Mouse (Mus musculus): ENCODE measurements around the gene Gm17677. TPM values are rescaled to one million over a fixed set of nuclear protein-coding genes. Genes with fewer than 3 reads are reported as not detected.

Gene Gm17677
- not detected in 2 replicates for total RNA-seq (2012; rRNA removed)
- total RNA-seq (2014; rRNA removed) = not detected in 2 replicates
- polyA plus RNA-seq (2012; ENCODE audit: insufficient read length, low read depth) = not detected in 2 replicates

DNA sequence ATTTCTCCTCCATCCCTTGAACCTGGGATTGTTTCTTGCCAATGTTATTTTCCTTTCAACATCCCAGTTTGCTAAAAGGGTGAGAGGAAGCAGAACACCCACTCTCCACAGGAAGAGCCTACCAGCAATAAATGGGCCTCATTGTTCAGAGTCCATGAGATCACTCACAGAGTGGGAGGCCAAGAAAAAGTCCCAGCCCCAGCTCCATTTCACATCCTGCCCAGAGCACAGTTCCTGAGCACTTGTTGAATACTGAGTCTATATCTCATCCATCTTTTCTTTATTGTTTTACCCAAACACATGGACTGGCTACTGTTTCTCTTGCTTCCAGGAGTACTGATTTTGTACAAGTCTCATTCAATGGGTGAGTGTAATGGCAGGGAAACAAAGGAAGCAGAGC is at the start of gene Gm17677:
Gm17677 (plus strand) TSS at position 301 of the 400 bp plus-strand sequence.
- Histone ChIP-seq H3K4me1 (ENCODE audit: control insufficient read depth in 1 of 2, insufficient read depth in 2 of 2) (no peaks in the 10 kb centered on the region), H3K4me2 (ENCODE audit: insufficient read depth, low read depth, poor library complexity, severe bottlenecking) (no peak within 1 kb of the TSS), H3K9me3 (replicated peaks; ENCODE audit: low read length) (peaks cover 4% of the 10 kb centered on the region), H3K9ac (ENCODE audit: insufficient read depth, low read depth) (no peak within 1 kb of the TSS), H3K36me3 (replicated peaks in 1 of 2; ENCODE audit: control insufficient read depth in 1 of 2, insufficient read depth in 1 of 2, low read length in 1 of 2) (no peaks in the 10 kb centered on the region), H3K27me3 (replicated peaks) (peaks cover 42% of the 10 kb centered on the region), H3K79me2 (replicated peaks; ENCODE audit: control insufficient read depth, extremely low read depth, insufficient read depth, poor library complexity, severe bottlenecking) (no peaks in the 10 kb centered on the region), H3K4me3 (replicated peaks in 1 of 3; ENCODE audit: low read depth in 2 of 3, low read length in 2 of 3, poor library complexity in 1 of 3) (no peak within 1 kb of the TSS), H3K27ac (ENCODE audit: insufficient read depth, low read depth) (no peak within 1 kb of the TSS)
- DNase-seq (ENCODE audit: extremely low read depth) = no peak
- in situ Hi-C loops (cut with MboI; ENCODE audit: low pct_ligation_motif_present, low pct_unique_long_range_greater_than_20kb, low sequenced_read_pairs) (no loop called here), dilution Hi-C loops (cut with MboI; ENCODE audit: extremely low pct_ligation_motif_present, extremely low pct_unique_long_range_greater_than_20kb, low sequenced_read_pairs) (no loop called here)
- no peak for TF ChIP-seq MXI1 (IDR thresholded peaks at IDR 0.05; ENCODE audit: low read depth, low read length)
- no peak for TF ChIP-seq JUND (conservative IDR thresholded peaks at IDR 0.05; ENCODE audit: low read depth, low read length)
- TF ChIP-seq HCFC1 (IDR thresholded peaks at IDR 0.05; ENCODE audit: low read depth, low read length) = no peak
- TF ChIP-seq JUN (IDR thresholded peaks at IDR 0.05; ENCODE audit: insufficient read depth, low read depth, low read length) = no peak
- no peak for TF ChIP-seq MAZ (IDR thresholded peaks at IDR 0.05; ENCODE audit: low read depth, low read length)
- TF ChIP-seq NRF1 (IDR thresholded peaks at IDR 0.05; ENCODE audit: low read depth, low read length) = no peak

DNA sequence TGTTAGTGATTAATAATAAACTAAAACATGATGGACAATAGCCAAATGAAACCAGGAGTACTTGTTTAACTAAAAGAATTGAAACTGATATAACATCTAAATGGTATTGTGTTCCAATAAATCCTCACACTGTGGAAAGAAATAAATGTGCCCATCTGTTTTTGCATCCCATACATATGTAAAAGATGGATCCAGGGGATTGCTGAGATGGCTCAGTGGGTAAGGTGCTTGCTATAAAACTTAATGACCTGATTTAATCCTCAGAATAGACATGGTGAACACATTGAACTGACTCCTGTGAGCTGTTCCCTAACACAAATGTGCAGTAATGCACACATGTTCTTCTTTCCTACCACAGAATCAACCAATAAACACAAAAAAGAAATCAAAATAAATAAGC is 48.9 kb upstream of the Gm17677 start:
- H3K4me3 ChIP-seq (replicated peaks in 1 of 3; ENCODE audit: low read depth in 2 of 3, low read length in 2 of 3, poor library complexity in 1 of 3) = no peak overlapping the region
- TF ChIP-seq SMC3 (IDR thresholded peaks at IDR 0.05; ENCODE audit: low read depth, low read length) (no peak), CHD1 (IDR thresholded peaks at IDR 0.05; ENCODE audit: low read depth, low read length) (no peak), HCFC1 (IDR thresholded peaks at IDR 0.05; ENCODE audit: low read depth, low read length) (no peak), TBP (conservative IDR thresholded peaks at IDR 0.05; ENCODE audit: low read depth, low read length) (no peak), MYC (IDR thresholded peaks at IDR 0.05; ENCODE audit: low read depth, low read length) (no peak), E2F4 (IDR thresholded peaks at IDR 0.05; ENCODE audit: insufficient replicate concordance, low read depth, low read length) (no peak), JUND (conservative IDR thresholded peaks at IDR 0.05; ENCODE audit: low read depth, low read length) (no peak), EP300 (IDR thresholded peaks at IDR 0.05; ENCODE audit: low read length) (no peak), BHLHE40 (IDR thresholded peaks at IDR 0.05; ENCODE audit: low read depth, low read length) (no peak), ZMIZ1 (IDR thresholded peaks at IDR 0.05; ENCODE audit: low read depth, low read length) (no peak), ZKSCAN1 (IDR thresholded peaks at IDR 0.05; ENCODE audit: borderline replicate concordance, low read depth, low read length) (no peak), RAD21 (IDR thresholded peaks at IDR 0.05; ENCODE audit: low read depth, low read length) (no peak), CTCF (conservative IDR thresholded peaks at IDR 0.05 in 1 of 2, IDR thresholded peaks at IDR 0.05 in 1 of 2; ENCODE audit: low read depth in 2 of 2, low read length in 2 of 2) (no peak), PAX5 (IDR thresholded peaks at IDR 0.05; ENCODE audit: low read length) (no peak), JUN (IDR thresholded peaks at IDR 0.05; ENCODE audit: insufficient read depth, low read depth, low read length) (no peak), SIN3A (IDR thresholded peaks at IDR 0.05; ENCODE audit: low read length) (no peak)
- H3K9ac ChIP-seq (ENCODE audit: insufficient read depth, low read depth) = no peak overlapping the region
- dilution Hi-C loops (cut with MboI; ENCODE audit: extremely low pct_ligation_motif_present, extremely low pct_unique_long_range_greater_than_20kb, low sequenced_read_pairs) (no loop called here), in situ Hi-C loops (cut with MboI; ENCODE audit: low pct_ligation_motif_present, low pct_unique_long_range_greater_than_20kb, low sequenced_read_pairs) (no loop called here)
- no peaks in the 10 kb centered on the region for H3K4me1 ChIP-seq (ENCODE audit: control insufficient read depth in 1 of 2, insufficient read depth in 2 of 2)
- peaks cover 9% of the 10 kb centered on the region for H3K27me3 ChIP-seq (replicated peaks)
- no peaks in the 10 kb centered on the region for H3K9me3 ChIP-seq (replicated peaks; ENCODE audit: low read length)
- no peaks in the 10 kb centered on the region for H3K79me2 ChIP-seq (replicated peaks; ENCODE audit: control insufficient read depth, extremely low read depth, insufficient read depth, poor library complexity, severe bottlenecking)
- no peak overlapping the region for H3K4me2 ChIP-seq (ENCODE audit: insufficient read depth, low read depth, poor library complexity, severe bottlenecking)
- DNase-seq (ENCODE audit: extremely low read depth) = no peak
- no peaks in the 10 kb centered on the region for H3K36me3 ChIP-seq (replicated peaks in 1 of 2; ENCODE audit: control insufficient read depth in 1 of 2, insufficient read depth in 1 of 2, low read length in 1 of 2)
- no peak overlapping the region for H3K27ac ChIP-seq (ENCODE audit: insufficient read depth, low read depth)

All from CH12.LX (cell line).